Mouse (Mus musculus): Measurements from ENCODE around the gene Clec3a. TPM values are rescaled to one million over a fixed set of nuclear protein-coding genes. Genes with fewer than 3 reads are reported as not detected.

Gene Clec3a
- polyA plus RNA-seq, 1 experiment from 2014 or later = 0.56 TPM

DNA sequence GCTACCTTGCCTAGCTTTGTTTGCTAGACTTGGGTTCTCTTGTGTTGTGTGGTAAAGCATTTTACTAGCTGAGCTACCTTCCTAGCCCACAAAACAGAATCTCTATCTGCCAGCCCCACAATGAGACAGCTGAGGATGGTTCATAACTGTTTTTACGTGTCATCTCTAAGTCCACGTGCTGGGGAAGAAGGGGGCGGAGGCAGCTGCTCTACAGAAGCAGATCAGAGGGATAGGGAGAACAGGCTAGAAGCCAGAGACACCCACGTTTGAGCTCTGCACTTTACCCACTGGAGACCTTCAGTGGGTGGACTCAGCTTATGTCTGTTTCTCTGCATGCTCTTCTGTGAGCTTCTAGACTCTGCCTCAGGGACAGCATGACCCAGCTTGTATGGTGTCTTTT lies 3.7 kb downstream of the Clec3a start:
- H3K9ac ChIP-seq (replicated peaks) = no peak overlapping the region
- no peak for ATAC-seq (ENCODE audit: low FRiP score)
- no peak overlapping the region for H3K27ac ChIP-seq (replicated peaks)
- WGBS = 88% methylated on average over 4 of the region's 4 CpGs
- H3K4me1 ChIP-seq = no peaks in the 10 kb centered on the region
- H3K4me3 ChIP-seq (replicated peaks) = no peak overlapping the region
- no peaks in the 10 kb centered on the region for H3K36me3 ChIP-seq
- no peaks in the 10 kb centered on the region for H3K9me3 ChIP-seq (replicated peaks)
- no peaks in the 10 kb centered on the region for H3K27me3 ChIP-seq (replicated peaks)
- no peak overlapping the region for H3K4me2 ChIP-seq

DNA sequence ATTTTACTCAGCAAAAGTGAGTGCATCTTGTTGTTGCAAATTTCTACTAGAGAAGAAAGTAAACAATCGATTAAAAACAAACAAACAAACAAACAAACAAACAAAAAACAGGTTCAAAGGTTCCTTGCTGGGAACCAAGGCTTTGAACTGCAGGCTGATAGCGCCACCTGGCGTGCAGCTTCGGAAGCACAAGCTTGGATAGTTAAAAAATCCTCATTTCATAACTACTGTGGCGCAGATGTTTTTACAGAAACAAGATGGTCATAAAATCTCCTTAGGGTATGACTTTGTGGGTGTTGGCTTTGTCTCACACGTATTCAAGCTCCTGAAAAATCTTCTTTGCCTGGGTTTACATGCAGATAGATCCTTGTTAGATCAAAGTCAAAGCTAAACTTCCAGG lies 20.4 kb downstream of the Clec3a start:
- no peak overlapping the region for H3K9ac ChIP-seq (replicated peaks)
- whole genome bisulfite sequencing = 6% methylated on average over 6 of the region's 6 CpGs
- H3K27ac ChIP-seq (replicated peaks) = no peak overlapping the region
- no peak for ATAC-seq (ENCODE audit: low FRiP score)
- no peaks in the 10 kb centered on the region for H3K36me3 ChIP-seq
- no peaks in the 10 kb centered on the region for H3K9me3 ChIP-seq (replicated peaks)
- no peaks in the 10 kb centered on the region for H3K27me3 ChIP-seq (replicated peaks)
- H3K4me1 ChIP-seq = peaks cover 16% of the 10 kb centered on the region
- H3K4me3 ChIP-seq (replicated peaks) = no peak overlapping the region
- no peak overlapping the region for H3K4me2 ChIP-seq

DNA sequence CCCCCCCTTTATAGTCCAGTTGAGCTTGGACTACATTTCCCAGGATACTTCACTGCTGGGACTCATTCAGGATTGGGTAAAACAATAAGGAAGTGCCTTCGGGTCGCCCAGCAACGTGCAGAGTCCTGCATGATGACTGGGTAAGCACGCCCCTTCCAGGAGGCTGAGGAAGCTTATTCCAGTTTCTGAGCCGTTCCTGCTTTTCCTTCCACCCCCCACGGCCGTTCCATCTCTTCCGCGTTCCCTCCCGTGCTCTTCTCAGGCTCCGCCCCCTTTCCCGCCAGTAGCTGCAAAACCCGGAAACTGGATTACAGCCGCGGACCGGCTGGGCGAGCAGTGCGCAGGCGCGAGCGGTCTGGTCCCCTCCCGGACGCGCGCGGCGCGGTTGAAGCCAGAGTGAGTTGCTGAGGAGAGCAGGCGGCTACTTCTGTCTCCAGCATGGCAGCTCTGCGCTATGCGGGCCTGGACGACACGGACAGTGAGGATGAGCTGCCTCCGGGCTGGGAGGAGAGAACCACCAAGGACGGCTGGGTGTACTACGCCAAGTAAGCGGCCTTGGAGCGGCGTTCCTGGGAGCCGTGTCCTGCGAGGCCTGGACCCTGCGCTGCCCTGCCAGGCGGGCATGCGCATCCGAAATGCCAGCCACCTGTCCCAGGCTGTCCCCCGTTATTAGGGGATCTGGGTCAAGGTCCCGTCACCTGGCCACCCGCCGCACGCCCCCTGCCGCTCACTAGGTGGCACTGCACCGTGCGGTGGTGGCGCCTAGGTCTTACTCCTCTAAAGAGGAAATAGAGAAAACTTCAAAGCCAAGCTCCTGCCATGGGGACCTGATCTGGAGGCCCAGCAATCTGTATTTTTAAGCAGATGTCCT lies 21.7 kb downstream of the Clec3a start, which contains the start of gene Wwox:
Wwox (plus strand) TSS at position 322 of the 871 bp plus-strand sequence.
- Histone ChIP-seq H3K27me3 (replicated peaks) (no peaks in the 10 kb centered on the region), H3K9ac (replicated peaks) (peak within 1 kb of the TSS; percentile 76), H3K36me3 (no peaks in the 10 kb centered on the region), H3K4me1 (peaks cover 16% of the 10 kb centered on the region), H3K4me2 (peak within 1 kb of the TSS; percentile 96), H3K9me3 (replicated peaks) (no peaks in the 10 kb centered on the region), H3K4me3 (replicated peaks) (peak within 1 kb of the TSS; percentile 86), H3K27ac (replicated peaks) (peak within 1 kb of the TSS; percentile 85)
- under 1% methylated on average over 54 of the region's 54 CpGs for WGBS
- ATAC-seq (ENCODE audit: low FRiP score) = peak; percentile 98

- H3K27ac ChIP-seq (replicated peaks) = peak overlapping the region; percentile 85; the same call in 1 of the 2 replicates
- peak overlapping the region; percentile 86 for H3K4me3 ChIP-seq (replicated peaks)
- H3K4me1 ChIP-seq = peaks cover 16% of the 10 kb centered on the region
- peak overlapping the region; percentile 96 for H3K4me2 ChIP-seq
- no peaks in the 10 kb centered on the region for H3K9me3 ChIP-seq (replicated peaks)
- H3K9ac ChIP-seq (replicated peaks) = peak overlapping the region; percentile 76
- no peaks in the 10 kb centered on the region for H3K27me3 ChIP-seq (replicated peaks)
- ATAC-seq (ENCODE audit: low FRiP score) = peak; percentile 2; the same call in 1 of the 2 replicates
- WGBS = 16% methylated on average over 5 of the region's 5 CpGs
- no peaks in the 10 kb centered on the region for H3K36me3 ChIP-seq
Observed at GRCm38 (mm10) chr8:114440205-114440589, 22.3 kb downstream of the Clec3a start.

DNA sequence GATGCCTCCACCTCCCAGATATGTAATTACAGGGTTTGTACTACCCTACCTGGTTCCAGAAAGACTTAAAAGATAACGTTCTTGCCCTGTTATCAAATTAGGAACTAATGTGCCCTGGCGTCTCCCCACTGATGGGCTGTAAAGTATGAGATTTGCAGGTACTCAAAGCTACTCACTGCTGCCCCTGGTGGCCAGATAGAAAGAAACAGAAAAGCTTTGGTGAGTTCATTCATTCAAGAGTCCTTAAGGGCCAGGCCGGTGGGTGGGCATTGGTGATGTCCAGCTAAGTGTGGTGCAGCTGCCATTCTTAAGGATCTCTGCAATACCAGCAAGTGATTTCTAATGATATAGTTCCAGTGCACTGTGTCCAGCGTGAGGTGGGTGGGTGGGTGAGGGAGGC lies 23.7 kb downstream of the Clec3a start:
- Histone ChIP-seq H3K4me2 (no peak overlapping the region), H3K4me1 (peaks cover 16% of the 10 kb centered on the region), H3K9ac (replicated peaks) (no peak overlapping the region), H3K27ac (replicated peaks) (no peak overlapping the region), H3K9me3 (replicated peaks) (no peaks in the 10 kb centered on the region), H3K27me3 (replicated peaks) (no peaks in the 10 kb centered on the region), H3K4me3 (replicated peaks) (no peak overlapping the region), H3K36me3 (no peaks in the 10 kb centered on the region)
- WGBS = 88% methylated on average over 4 of the region's 4 CpGs
- ATAC-seq (ENCODE audit: low FRiP score) = no peak

DNA sequence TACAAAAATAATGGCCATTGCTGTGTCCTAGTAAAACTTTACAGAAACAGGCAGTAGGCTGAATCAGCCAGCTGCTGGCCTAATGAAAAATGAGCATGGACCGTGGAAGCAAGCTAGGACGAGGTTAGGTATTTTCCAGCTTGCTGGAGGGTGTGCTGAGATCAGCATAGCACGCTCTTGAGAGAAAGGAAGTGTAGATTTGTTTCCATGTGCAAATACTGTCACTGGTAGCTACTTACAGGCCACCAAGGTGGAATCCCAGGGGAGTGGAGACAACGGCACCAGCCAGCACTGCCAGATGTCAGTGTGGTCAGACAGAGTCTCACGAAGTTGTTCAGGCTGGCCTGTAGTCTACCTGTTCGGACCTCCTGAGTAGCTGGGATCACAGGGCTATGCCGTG lies 29.0 kb downstream of the Clec3a start:
- ATAC-seq (ENCODE audit: low FRiP score) = no peak
- Histone ChIP-seq H3K27me3 (replicated peaks) (no peaks in the 10 kb centered on the region), H3K4me3 (replicated peaks) (no peak overlapping the region), H3K36me3 (0 out of 2 replicates have a peak, but pooled peaks cover 5% of the 10 kb centered on the region), H3K4me1 (no peaks in the 10 kb centered on the region; the same call in 1 of the 2 replicates), H3K9me3 (replicated peaks) (no peaks in the 10 kb centered on the region), H3K4me2 (no peak overlapping the region), H3K27ac (replicated peaks) (no peak overlapping the region), H3K9ac (replicated peaks) (no peak overlapping the region)
- WGBS = 87% methylated on average over 7 of the region's 7 CpGs

DNA sequence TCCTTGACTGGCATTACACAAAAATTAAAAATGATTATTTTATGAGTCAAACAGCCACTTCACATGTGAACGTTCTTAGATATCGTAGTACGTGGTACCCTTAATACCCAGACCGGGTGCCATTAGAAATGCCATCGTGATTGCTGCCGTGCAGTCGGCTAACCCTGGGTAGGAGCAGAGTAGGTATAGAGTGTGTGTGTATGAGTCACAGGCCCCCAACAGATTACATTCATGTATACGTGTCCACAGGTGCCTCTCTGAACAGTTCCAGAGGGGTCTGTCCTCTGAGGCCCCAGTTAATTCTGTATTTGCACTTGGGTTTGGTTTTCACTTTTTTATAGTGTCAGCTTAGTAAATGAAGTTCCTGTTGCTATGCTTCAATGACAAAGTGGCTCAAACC lies 34.4 kb downstream of the Clec3a start:
- WGBS = 86% methylated on average over 8 of the region's 8 CpGs
- no peaks in the 10 kb centered on the region for H3K27me3 ChIP-seq (replicated peaks)
- no peak for ATAC-seq (ENCODE audit: low FRiP score)
- H3K4me1 ChIP-seq = peaks cover 3% of the 10 kb centered on the region
- H3K27ac ChIP-seq (replicated peaks) = no peak overlapping the region
- H3K9me3 ChIP-seq (replicated peaks) = no peaks in the 10 kb centered on the region
- no peak overlapping the region for H3K4me2 ChIP-seq
- 0 out of 2 replicates have a peak, but pooled peaks cover 5% of the 10 kb centered on the region for H3K36me3 ChIP-seq
- no peak overlapping the region for H3K9ac ChIP-seq (replicated peaks)
- no peak overlapping the region for H3K4me3 ChIP-seq (replicated peaks)

DNA sequence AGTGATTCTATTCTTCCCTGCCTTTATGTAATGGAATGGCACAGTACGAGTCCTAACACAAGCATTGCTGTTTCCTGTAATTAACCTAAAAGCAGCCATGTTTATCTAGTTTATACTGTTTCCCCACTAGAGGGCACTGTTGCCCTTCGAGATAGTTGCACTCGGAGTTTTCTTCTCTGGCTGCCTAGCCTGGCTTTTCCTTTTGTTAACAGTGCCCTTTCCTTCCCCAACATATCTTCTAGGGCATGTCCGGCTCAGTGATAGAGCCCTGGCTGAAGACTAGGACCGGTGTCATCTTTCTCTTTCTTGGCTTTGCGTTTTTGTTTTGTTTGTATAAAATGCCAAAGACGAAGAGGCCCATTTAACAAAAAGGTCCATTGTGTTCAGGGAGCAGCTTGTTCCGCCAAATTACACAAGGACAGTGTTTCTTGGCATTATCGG lies 34.9 kb downstream of the Clec3a start:
- Histone ChIP-seq H3K4me3 (replicated peaks) (no peak overlapping the region), H3K4me1 (peaks cover 3% of the 10 kb centered on the region), H3K4me2 (peak overlapping the region; percentile 42), H3K9me3 (replicated peaks) (no peaks in the 10 kb centered on the region), H3K27ac (replicated peaks) (no peak overlapping the region), H3K27me3 (replicated peaks) (no peaks in the 10 kb centered on the region), H3K36me3 (0 out of 2 replicates have a peak, but pooled peaks cover 5% of the 10 kb centered on the region), H3K9ac (replicated peaks) (no peak overlapping the region)
- ATAC-seq (ENCODE audit: low FRiP score) = 0 out of 2 replicates have a peak, but pooled peaks have one; percentile 38
- 5% methylated on average over 9 of the region's 9 CpGs for WGBS

GRCm38 (mm10) chr8:114455302-114455701 lies 37.4 kb downstream of the Clec3a start:
- no peak for ATAC-seq (ENCODE audit: low FRiP score)
- H3K9ac ChIP-seq (replicated peaks) = no peak overlapping the region
- peaks cover 3% of the 10 kb centered on the region for H3K4me1 ChIP-seq
- H3K36me3 ChIP-seq = no peaks in the 10 kb centered on the region
- H3K27ac ChIP-seq (replicated peaks) = no peak overlapping the region
- H3K27me3 ChIP-seq (replicated peaks) = no peaks in the 10 kb centered on the region
- H3K4me3 ChIP-seq (replicated peaks) = no peak overlapping the region
- 64% methylated on average over 8 of the region's 8 CpGs for WGBS
- H3K4me2 ChIP-seq = no peak overlapping the region
- no peaks in the 10 kb centered on the region for H3K9me3 ChIP-seq (replicated peaks)

GRCm38 (mm10) chr8:114455953-114456352 lies 38.1 kb downstream of the Clec3a start:
- Histone ChIP-seq H3K4me1 (peaks cover 3% of the 10 kb centered on the region), H3K27me3 (replicated peaks) (no peaks in the 10 kb centered on the region), H3K27ac (replicated peaks) (no peak overlapping the region), H3K9ac (replicated peaks) (no peak overlapping the region), H3K9me3 (replicated peaks) (no peaks in the 10 kb centered on the region), H3K4me2 (no peak overlapping the region), H3K36me3 (no peaks in the 10 kb centered on the region), H3K4me3 (replicated peaks) (no peak overlapping the region)
- ATAC-seq (ENCODE audit: low FRiP score) = no peak
- 71% methylated on average over 15 of the region's 15 CpGs for WGBS

DNA sequence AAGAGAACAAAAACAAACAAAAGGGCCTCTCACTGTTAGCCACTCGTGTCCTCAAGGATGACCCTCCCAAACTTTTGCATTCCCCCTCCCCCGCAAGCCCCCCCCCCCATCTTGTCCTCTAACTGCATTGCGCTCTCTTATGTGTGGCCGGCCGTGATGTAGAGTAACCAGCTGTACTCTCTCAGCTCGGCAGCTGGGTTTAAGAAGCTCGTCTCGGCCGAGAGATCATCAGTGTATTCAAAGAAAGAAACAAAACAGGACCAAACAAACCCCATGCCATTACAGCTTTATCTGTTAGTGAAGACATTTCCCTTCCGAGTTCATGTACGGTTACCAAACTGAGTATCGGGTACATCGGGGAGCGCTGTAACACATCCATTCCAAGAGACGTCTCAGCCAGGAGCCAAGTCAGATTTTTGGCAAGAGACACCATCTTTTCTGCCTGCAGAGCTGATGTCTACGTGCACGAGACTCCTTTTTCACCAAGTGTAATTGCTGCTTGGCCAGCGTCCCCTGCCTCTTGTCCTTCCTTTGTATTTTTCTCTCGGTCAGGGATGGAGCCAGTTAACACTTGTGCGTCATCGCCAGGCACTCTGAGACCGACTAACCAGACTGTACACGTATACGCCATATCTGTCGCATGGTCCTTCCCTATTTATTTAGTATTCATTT lies 40.4 kb downstream of the Clec3a start:
- 65% methylated on average over 25 of the region's 25 CpGs for WGBS
- Histone ChIP-seq H3K36me3 (no peaks in the 10 kb centered on the region), H3K4me2 (no peak overlapping the region), H3K27ac (replicated peaks) (no peak overlapping the region), H3K9me3 (replicated peaks) (no peaks in the 10 kb centered on the region), H3K4me3 (replicated peaks) (no peak overlapping the region), H3K4me1 (peaks cover 22% of the 10 kb centered on the region), H3K27me3 (replicated peaks) (no peaks in the 10 kb centered on the region), H3K9ac (replicated peaks) (no peak overlapping the region)
- ATAC-seq (ENCODE audit: low FRiP score) = no peak

DNA sequence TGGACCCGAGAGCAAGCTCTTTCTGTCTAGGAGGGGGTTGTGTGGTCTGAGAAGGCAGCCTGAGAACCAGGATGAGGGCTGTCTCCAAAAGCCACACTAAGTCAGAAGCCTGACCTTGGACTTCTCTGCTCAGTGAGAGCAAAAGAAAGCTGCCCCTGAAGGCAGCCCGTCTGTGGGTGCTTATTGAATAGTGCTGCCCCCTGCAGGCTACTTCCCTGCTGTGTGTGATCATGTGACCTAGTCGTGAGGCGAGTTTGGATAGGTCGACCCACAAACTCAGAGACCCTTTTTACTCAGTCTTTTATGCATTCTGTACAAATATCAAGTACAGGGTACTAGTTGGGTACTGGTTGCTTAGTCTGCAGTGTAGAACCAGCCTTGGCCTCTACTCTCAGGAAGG lies 42.7 kb downstream of the Clec3a start:
- peaks cover 25% of the 10 kb centered on the region; the same call in 1 of the 2 replicates for H3K4me1 ChIP-seq
- no peaks in the 10 kb centered on the region for H3K36me3 ChIP-seq

More for the DNA sequence above, 42.7 kb downstream of the Clec3a start:
- Histone ChIP-seq H3K4me2 (no peak overlapping the region), H3K27me3 (replicated peaks) (no peaks in the 10 kb centered on the region), H3K4me3 (replicated peaks) (no peak overlapping the region), H3K27ac (replicated peaks) (no peak overlapping the region), H3K9me3 (replicated peaks) (no peaks in the 10 kb centered on the region), H3K9ac (replicated peaks) (no peak overlapping the region)
- no peak for ATAC-seq (ENCODE audit: low FRiP score)
- WGBS = 66% methylated on average over 5 of the region's 5 CpGs

All from neural tube, embryonic 15.5 days (tissue).